ENCODE assay signal across 7 mouse cellular contexts in the genomic region with DNA sequence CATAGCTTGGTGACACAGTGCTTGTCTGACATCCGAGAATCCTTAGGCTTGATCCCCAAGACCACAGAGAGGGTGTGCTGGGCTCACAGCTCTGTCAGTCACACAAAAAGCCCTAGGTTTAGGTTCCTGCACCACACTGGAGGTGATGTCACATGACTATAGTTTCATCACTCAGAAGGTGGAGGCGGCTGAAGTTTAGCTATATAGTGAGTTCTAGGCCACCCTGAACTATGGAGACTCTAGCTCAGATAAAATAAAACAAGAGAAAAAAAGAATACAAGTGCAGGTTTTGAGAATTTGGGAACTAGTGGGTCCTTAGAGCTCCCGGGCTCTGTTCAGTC. TPM values are rescaled to one million over a fixed set of nuclear protein-coding genes. Genes with fewer than 3 reads are reported as not detected.
DNase-seq lines count a peak whose midpoint lies in the region; ATAC-seq and TF ChIP-seq lines count a peak whose summit lies in the region.

No protein-coding gene starts in this region.

- ATAC-seq in hindbrain, postnatal 0 days = no peak
- ATAC-seq in hindbrain, embryonic 16.5 days = no peak
- ATAC-seq in liver, embryonic 16.5 days (ENCODE audit: low read depth) = no peak
- ATAC-seq in midbrain, embryonic 15.5 days (replicated peaks) = no peak

- H3K27ac ChIP-seq in hindbrain, postnatal 0 days = peak overlapping the region; percentile 26; the same call in 1 of the 2 replicates
- no peak overlapping the region for H3K27ac ChIP-seq in hindbrain, embryonic 16.5 days (ENCODE audit: low read depth, low read length)
- peak overlapping the region; percentile 99 for H3K27ac ChIP-seq in brown adipose tissue, adult 24 weeks (replicated peaks; ENCODE audit: low read depth, low read length)
- peak overlapping the region; percentile 76 for H3K27ac ChIP-seq in liver, embryonic 16.5 days (ENCODE audit: low read length)
- no peak overlapping the region for H3K27ac ChIP-seq in midbrain, embryonic 15.5 days

- no peaks in the 10 kb centered on the region for H3K4me1 ChIP-seq in hindbrain, postnatal 0 days (ENCODE audit: insufficient read depth, low read length)
- H3K4me1 ChIP-seq in hindbrain, embryonic 16.5 days (ENCODE audit: control insufficient read depth, insufficient read depth, low read depth, low read length) = no peaks in the 10 kb centered on the region
- peaks cover 93% of the 10 kb centered on the region for H3K4me1 ChIP-seq in E14TG2a.4 (replicated peaks; ENCODE audit: low read depth, low read length)
- peaks cover 32% of the 10 kb centered on the region for H3K4me1 ChIP-seq in brown adipose tissue, adult 24 weeks (ENCODE audit: control insufficient read depth, insufficient read depth, insufficient read length, low read length)
- H3K4me1 ChIP-seq in liver, embryonic 16.5 days (ENCODE audit: control insufficient read depth, low read depth, low read length) = peaks cover 24% of the 10 kb centered on the region
- H3K4me1 ChIP-seq in midbrain, embryonic 15.5 days = peaks cover 7% of the 10 kb centered on the region; the same call in 1 of the 2 replicates

- no peaks in the 10 kb centered on the region for H3K36me3 ChIP-seq in hindbrain, postnatal 0 days (ENCODE audit: insufficient read depth, low read length)
- no peaks in the 10 kb centered on the region for H3K36me3 ChIP-seq in hindbrain, embryonic 16.5 days (ENCODE audit: control insufficient read depth, insufficient read depth, low read length)
- 0 out of 2 replicates have a peak, but pooled peaks cover 4% of the 10 kb centered on the region for H3K36me3 ChIP-seq in E14TG2a.4 (ENCODE audit: insufficient read depth, low read length)
- no peaks in the 10 kb centered on the region for H3K36me3 ChIP-seq in liver, embryonic 16.5 days (ENCODE audit: control insufficient read depth, insufficient read depth)
- H3K36me3 ChIP-seq in midbrain, embryonic 15.5 days (replicated peaks) = no peaks in the 10 kb centered on the region

- 87% methylated on average over 3 of the region's 3 CpGs for WGBS in hindbrain, postnatal 0 days
- 95% methylated on average over 3 of the region's 3 CpGs for WGBS in hindbrain, embryonic 16.5 days
- WGBS in liver, embryonic 16.5 days (ENCODE audit: insufficient replicate concordance) = 75% methylated on average over 3 of the region's 3 CpGs
- WGBS in midbrain, embryonic 15.5 days = 84% methylated on average over 3 of the region's 3 CpGs

- no peak overlapping the region for H3K9ac ChIP-seq in hindbrain, postnatal 0 days (replicated peaks; ENCODE audit: low read length)
- no peak overlapping the region for H3K9ac ChIP-seq in hindbrain, embryonic 16.5 days (ENCODE audit: low read depth, low read length)
- no peak overlapping the region for H3K9ac ChIP-seq in liver, embryonic 16.5 days (ENCODE audit: low read depth, low read length)
- H3K9ac ChIP-seq in midbrain, embryonic 15.5 days = no peak overlapping the region

- TF ChIP-seq CTCF in hindbrain, postnatal 0 days (IDR thresholded peaks at IDR 0.05; ENCODE audit: low read depth) = no peak
- no peak for TF ChIP-seq CTCF in E14TG2a.4 (conservative IDR thresholded peaks at IDR 0.05; ENCODE audit: low read length)

- no peak overlapping the region for H3K4me3 ChIP-seq in hindbrain, postnatal 0 days (ENCODE audit: low read length)
- H3K4me3 ChIP-seq in hindbrain, embryonic 16.5 days (ENCODE audit: low read length) = no peak overlapping the region
- H3K4me3 ChIP-seq in E14TG2a.4 (replicated peaks; ENCODE audit: low read length) = peak overlapping the region; percentile 70
- no peak overlapping the region for H3K4me3 ChIP-seq in brown adipose tissue, adult 24 weeks (ENCODE audit: insufficient read depth, low read depth, low read length)
- H3K4me3 ChIP-seq in liver, embryonic 16.5 days (ENCODE audit: low read depth, low read length) = no peak overlapping the region
- H3K4me3 ChIP-seq in midbrain, embryonic 15.5 days = no peak overlapping the region

- no peak overlapping the region for H3K4me2 ChIP-seq in hindbrain, postnatal 0 days (ENCODE audit: low read depth, low read length)
- no peak overlapping the region for H3K4me2 ChIP-seq in hindbrain, embryonic 16.5 days (ENCODE audit: low read length)
- H3K4me2 ChIP-seq in liver, embryonic 16.5 days (ENCODE audit: low read depth, low read length) = 0 out of 2 replicates have a peak overlapping the region, but pooled peaks have one; percentile 4
- no peak overlapping the region for H3K4me2 ChIP-seq in midbrain, embryonic 15.5 days

- no peak for DNase-seq in hindbrain, postnatal 0 days (ENCODE audit: low spot score)
- DNase-seq in right cerebral cortex, postnatal 4 days = no peak

- H3K9me3 ChIP-seq in hindbrain, postnatal 0 days (ENCODE audit: low read length) = no peaks in the 10 kb centered on the region
- H3K9me3 ChIP-seq in hindbrain, embryonic 16.5 days (ENCODE audit: control insufficient read depth, low read length) = no peaks in the 10 kb centered on the region
- no peaks in the 10 kb centered on the region for H3K9me3 ChIP-seq in E14TG2a.4 (ENCODE audit: low read length)
- H3K9me3 ChIP-seq in liver, embryonic 16.5 days (replicated peaks; ENCODE audit: control insufficient read depth, low read length) = no peaks in the 10 kb centered on the region
- no peaks in the 10 kb centered on the region for H3K9me3 ChIP-seq in midbrain, embryonic 15.5 days

- H3K27me3 ChIP-seq in hindbrain, postnatal 0 days (ENCODE audit: insufficient read depth, low read length) = no peaks in the 10 kb centered on the region
- H3K27me3 ChIP-seq in hindbrain, embryonic 16.5 days (replicated peaks; ENCODE audit: control insufficient read depth, insufficient read depth, low read length) = no peaks in the 10 kb centered on the region
- H3K27me3 ChIP-seq in E14TG2a.4 (ENCODE audit: insufficient read depth, low read length) = no peaks in the 10 kb centered on the region
- H3K27me3 ChIP-seq in liver, embryonic 16.5 days (ENCODE audit: control insufficient read depth, insufficient read depth, low read depth, low read length) = no peaks in the 10 kb centered on the region
- H3K27me3 ChIP-seq in midbrain, embryonic 15.5 days (replicated peaks) = no peaks in the 10 kb centered on the region

RNA-seq across cellular contexts. Expression of a gene that starts 7.6 kb away (rescaled TPM):
- total RNA-seq in hindbrain, postnatal 0 days (2014; rRNA removed) = 110 and 126 TPM in 2 replicates
- 38.8 and 41.5 TPM in 2 replicates for polyA plus RNA-seq in hindbrain, postnatal 0 days (2015; fragmentation: Nextera tagmentation; extraction: Ambion mirVana)
- polyA plus RNA-seq in hindbrain, embryonic 16.5 days (2015; fragmentation: Nextera tagmentation; extraction: Ambion mirVana) = 20.2 and 39.4 TPM in 2 replicates
- 56.1 and 61.6 TPM in 2 replicates for polyA plus RNA-seq in brown adipose tissue, adult 24 weeks (2012; ENCODE audit: insufficient read depth, insufficient read length, missing spikeins)
- 11.1 and 14.5 TPM in 2 replicates for polyA plus RNA-seq in liver, embryonic 16.5 days (2015; fragmentation: Nextera tagmentation; extraction: Ambion mirVana)
- polyA plus RNA-seq in midbrain, embryonic 15.5 days (2015; fragmentation: Nextera tagmentation; extraction: Ambion mirVana) = 47.8 and 47.9 TPM in 2 replicates

RNA-seq across cellular contexts. Expression of a gene that starts 26.2 kb away (rescaled TPM):
- total RNA-seq in hindbrain, postnatal 0 days (2014; rRNA removed) = 84.3 and 93.8 TPM in 2 replicates
- 136 and 139 TPM in 2 replicates for polyA plus RNA-seq in hindbrain, postnatal 0 days (2015; fragmentation: Nextera tagmentation; extraction: Ambion mirVana)
- polyA plus RNA-seq in hindbrain, embryonic 16.5 days (2015; fragmentation: Nextera tagmentation; extraction: Ambion mirVana) = 109 and 118 TPM in 2 replicates
- polyA plus RNA-seq in brown adipose tissue, adult 24 weeks (2012; ENCODE audit: insufficient read depth, insufficient read length, missing spikeins) = 38.4 and 51.4 TPM in 2 replicates
- 32.8 and 33.4 TPM in 2 replicates for polyA plus RNA-seq in liver, embryonic 16.5 days (2015; fragmentation: Nextera tagmentation; extraction: Ambion mirVana)
- 123 and 133 TPM in 2 replicates for polyA plus RNA-seq in midbrain, embryonic 15.5 days (2015; fragmentation: Nextera tagmentation; extraction: Ambion mirVana)

RNA-seq across cellular contexts. Expression of a gene that starts 36.7 kb away (rescaled TPM):
- total RNA-seq in hindbrain, postnatal 0 days (2014; rRNA removed) = 1.0 and 1.6 TPM in 2 replicates
- polyA plus RNA-seq in hindbrain, postnatal 0 days (2015; fragmentation: Nextera tagmentation; extraction: Ambion mirVana) = 1.4 and 2.1 TPM in 2 replicates
- 1.4 and 2.4 TPM in 2 replicates for polyA plus RNA-seq in hindbrain, embryonic 16.5 days (2015; fragmentation: Nextera tagmentation; extraction: Ambion mirVana)
- polyA plus RNA-seq in brown adipose tissue, adult 24 weeks (2012; ENCODE audit: insufficient read depth, insufficient read length, missing spikeins) = 2.5 and 6.6 TPM in 2 replicates
- 0.74 and 0.83 TPM in 2 replicates for polyA plus RNA-seq in liver, embryonic 16.5 days (2015; fragmentation: Nextera tagmentation; extraction: Ambion mirVana)
- 1.0 TPM in 2 replicates for polyA plus RNA-seq in midbrain, embryonic 15.5 days (2015; fragmentation: Nextera tagmentation; extraction: Ambion mirVana)

Comparison
In these comparisons a context has a peak if more than half of its experiments do, and no peak if none do; other contexts are left out.
1. H3K27ac ChIP-seq: peak in hindbrain, postnatal 0 days (single experiment), brown adipose tissue, adult 24 weeks (single experiment) and liver, embryonic 16.5 days (single experiment); none in hindbrain, embryonic 16.5 days (single experiment) and midbrain, embryonic 15.5 days (single experiment).